Mouse (Mus musculus) forebrain, embryonic 13.5 days (tissue): ENCODE data around the gene Smad3. TPM values are rescaled to one million over a fixed set of nuclear protein-coding genes. Genes with fewer than 3 reads are reported as not detected.
A peak's percentile ranks its signal among the peaks of the same experiment; 100 is the strongest.

Experiments
- ATAC-seq: fragments of 200-750 bp; cut with Nextera tagmentation; 2 replicates; pipeline ENCODE4 v1.8.0; 2017
- H3K27ac ChIP-seq: fragments of 300-500 bp; sonication (generic); 2 replicates; pipeline ENCODE4 v1.5.1; 2015; ENCODE audit warnings: inconsistent platforms, mild to moderate bottlenecking, moderate library complexity
- H3K27me3 ChIP-seq: fragments of 300-500 bp; sonication (generic); 2 replicates; pipeline ENCODE4 v1.6.1; 2015; ENCODE audit warnings: mild to moderate bottlenecking, inconsistent platforms
- H3K36me3 ChIP-seq: fragments of 300-500 bp; sonication (generic); 2 replicates; pipeline ENCODE4 v1.6.1; 2015; ENCODE audit warnings: mild to moderate bottlenecking, inconsistent platforms; ENCODE audit not compliant: poor library complexity, severe bottlenecking
- H3K4me1 ChIP-seq: fragments of 300-500 bp; sonication (generic); 2 replicates; pipeline ENCODE4 v1.6.1; 2015; ENCODE audit warnings: inconsistent platforms
- H3K4me2 ChIP-seq: fragments of 300-500 bp; sonication (generic); 2 replicates; pipeline ENCODE4 v1.6.1; 2015; ENCODE audit warnings: inconsistent platforms, mild to moderate bottlenecking, moderate library complexity
- H3K4me3 ChIP-seq: fragments of 300-500 bp; sonication (generic); 2 replicates; pipeline ENCODE4 v1.5.1; 2015; ENCODE audit warnings: mild to moderate bottlenecking, inconsistent platforms
- H3K9ac ChIP-seq: fragments of 300-500 bp; sonication (generic); 2 replicates; pipeline ENCODE4 v1.6.1; 2015; ENCODE audit warnings: mild to moderate bottlenecking, inconsistent platforms
- H3K9me3 ChIP-seq: fragments of 300-500 bp; sonication (generic); replicated peaks from 2 replicates; pipeline ENCODE4 v1.6.1; 2016; ENCODE audit warnings: inconsistent platforms
- WGBS: fragments of 180-500 bp; shearing (Covaris S2); methylation state at CpG from one replicate; pipeline ENCODE4 v1.1.7; 2015; 5-methylcytosine and 5-hydroxymethylcytosine counted together
- polyA plus RNA-seq: library from polyadenylated mRNA; unstranded; fragments of >200 nt; fragmentation: Nextera tagmentation; extraction: Ambion mirVana; gene quantifications from 2 replicates; pipeline ENCODE4 v1.2.1, GENCODE M21; 2015

The Smad3 gene
- 9.9 and 10.7 TPM in 2 replicates for polyA plus RNA-seq

DNA sequence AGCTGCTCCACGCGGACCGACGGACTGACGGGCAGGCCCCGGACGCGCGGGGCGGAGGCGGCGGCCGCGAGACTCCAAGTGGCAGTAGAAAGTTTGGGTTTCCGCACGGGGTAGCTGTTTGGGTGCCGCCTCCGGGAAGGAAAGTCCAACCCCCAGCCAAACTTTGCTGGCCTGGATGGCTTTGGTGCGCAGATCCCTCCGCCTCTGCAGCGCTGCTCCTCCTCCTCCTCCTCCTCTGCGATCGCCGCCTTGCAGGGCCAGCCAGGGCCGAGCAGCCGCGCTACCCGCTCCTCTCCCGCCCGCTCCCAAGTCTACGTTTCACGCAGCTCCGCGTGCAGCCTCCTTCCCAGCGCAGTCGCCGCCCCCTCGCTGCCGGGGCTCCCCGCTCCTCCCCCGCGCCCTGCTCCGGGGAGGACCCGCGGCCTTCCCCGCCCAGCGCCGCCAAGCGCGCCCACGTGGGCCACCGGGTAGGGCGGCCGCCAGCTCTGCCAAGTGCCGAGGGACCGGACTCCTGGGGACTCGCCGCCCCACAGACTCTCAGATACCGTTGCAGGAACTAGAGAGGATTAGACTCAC, at the start of gene Smad3:
TSS of gene Smad3 (minus strand) at position 130 of the 576 bp plus-strand sequence.
- peak within 1 kb of the TSS; percentile 99 for H3K4me2 ChIP-seq
- peaks cover 5% of the 10 kb centered on the region for H3K27me3 ChIP-seq
- 0 out of 2 replicates have a peak, but pooled peaks cover 5% of the 10 kb centered on the region for H3K9me3 ChIP-seq
- peak within 1 kb of the TSS; percentile 91 for H3K27ac ChIP-seq
- H3K4me1 ChIP-seq = peaks cover 63% of the 10 kb centered on the region
- peak within 1 kb of the TSS; percentile 86 for H3K9ac ChIP-seq
- H3K36me3 ChIP-seq = no peaks in the 10 kb centered on the region
- peak within 1 kb of the TSS; percentile 73 for H3K4me3 ChIP-seq
- ATAC-seq = peak; percentile 91
- WGBS = under 1% methylated on average over 52 of the region's 59 CpGs

GRCm38 (mm10) chr9:63804847-63805246, 47.1 kb upstream of the Smad3 start:
- Histone ChIP-seq H3K27ac (no peak overlapping the region), H3K9ac (no peak overlapping the region), H3K4me1 (peaks cover 19% of the 10 kb centered on the region), H3K9me3 (no peaks in the 10 kb centered on the region), H3K4me2 (no peak overlapping the region), H3K36me3 (no peaks in the 10 kb centered on the region), H3K4me3 (no peak overlapping the region), H3K27me3 (no peaks in the 10 kb centered on the region)
- 46% methylated on average over 3 of the region's 3 CpGs for WGBS
- ATAC-seq = no peak

DNA sequence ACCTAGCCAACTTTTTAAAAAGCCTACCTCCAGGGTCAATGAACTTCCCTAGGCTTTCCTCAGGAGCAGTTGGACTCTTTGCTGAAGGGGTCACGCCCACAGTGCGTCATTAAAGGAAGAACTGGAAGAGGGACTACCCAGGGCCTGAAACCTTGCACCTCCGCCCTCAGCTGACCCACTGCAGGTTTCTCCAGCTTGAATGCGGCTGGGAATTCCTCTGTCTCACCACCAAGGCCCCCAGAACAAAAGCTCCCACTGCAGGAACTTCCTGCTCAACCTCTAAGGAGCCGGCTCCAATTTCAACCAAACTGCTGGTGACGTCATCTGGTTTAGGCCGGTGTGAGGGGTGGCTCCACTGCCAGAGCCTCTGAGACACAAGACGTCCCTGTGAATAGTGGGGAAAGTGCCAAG, 45.4 kb upstream of the Smad3 start:
- WGBS = 4% methylated on average over 8 of the region's 8 CpGs
- Histone ChIP-seq H3K4me2 (peak overlapping the region; percentile 28), H3K9me3 (no peaks in the 10 kb centered on the region), H3K9ac (no peak overlapping the region), H3K4me1 (peaks cover 19% of the 10 kb centered on the region), H3K4me3 (no peak overlapping the region), H3K27ac (0 out of 2 replicates have a peak overlapping the region, but pooled peaks have one; percentile 10), H3K36me3 (no peaks in the 10 kb centered on the region), H3K27me3 (no peaks in the 10 kb centered on the region)
- 0 out of 2 replicates have a peak, but pooled peaks have one; percentile 27 for ATAC-seq

GRCm38 (mm10) chr9:63802504-63802903, 44.7 kb upstream of the Smad3 start:
- H3K9ac ChIP-seq = no peak overlapping the region
- H3K4me2 ChIP-seq = no peak overlapping the region
- H3K27me3 ChIP-seq = no peaks in the 10 kb centered on the region
- no peaks in the 10 kb centered on the region for H3K36me3 ChIP-seq
- WGBS = 81% methylated on average over 7 of the region's 7 CpGs
- no peak overlapping the region for H3K4me3 ChIP-seq
- ATAC-seq = no peak
- H3K4me1 ChIP-seq = peaks cover 19% of the 10 kb centered on the region
- no peaks in the 10 kb centered on the region for H3K9me3 ChIP-seq
- H3K27ac ChIP-seq = no peak overlapping the region

- no peak for ATAC-seq
- H3K4me2 ChIP-seq = no peak overlapping the region
- 77% methylated on average over 5 of the region's 5 CpGs for WGBS
- H3K4me1 ChIP-seq = peaks cover 19% of the 10 kb centered on the region
- H3K27ac ChIP-seq = no peak overlapping the region
- no peaks in the 10 kb centered on the region for H3K9me3 ChIP-seq
- H3K36me3 ChIP-seq = no peaks in the 10 kb centered on the region
- no peak overlapping the region for H3K9ac ChIP-seq
- H3K4me3 ChIP-seq = no peak overlapping the region
- no peaks in the 10 kb centered on the region for H3K27me3 ChIP-seq
Measured at GRCm38 (mm10) chr9:63802080-63802479, 44.3 kb upstream of the Smad3 start.

DNA sequence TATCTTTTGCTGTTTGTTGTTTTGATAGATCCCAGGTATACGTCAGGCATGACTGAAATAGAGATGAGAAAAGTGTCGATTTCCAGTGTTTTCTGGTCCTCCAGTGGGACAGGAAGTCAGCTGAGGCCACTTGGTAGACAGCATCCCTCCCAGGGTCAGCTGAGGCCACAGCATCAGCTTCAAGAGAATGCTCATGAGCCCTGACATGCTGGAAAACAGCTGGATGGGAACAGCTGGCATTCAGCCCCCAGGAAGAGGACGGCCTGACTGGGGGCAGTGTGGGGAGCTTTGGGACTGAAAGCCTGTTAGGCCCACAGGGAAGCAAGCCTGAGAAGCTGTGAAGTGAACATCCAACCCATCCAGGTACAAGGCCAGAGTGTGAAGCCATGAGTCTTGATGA, 38.6 kb upstream of the Smad3 start:
- H3K4me3 ChIP-seq = no peak overlapping the region
- no peaks in the 10 kb centered on the region for H3K36me3 ChIP-seq
- no peak overlapping the region for H3K9ac ChIP-seq
- H3K9me3 ChIP-seq = no peaks in the 10 kb centered on the region
- no peak overlapping the region for H3K4me2 ChIP-seq
- no peaks in the 10 kb centered on the region for H3K4me1 ChIP-seq
- no peak overlapping the region for H3K27ac ChIP-seq
- ATAC-seq = no peak
- WGBS = 79% methylated on average over 3 of the region's 3 CpGs
- no peaks in the 10 kb centered on the region for H3K27me3 ChIP-seq

- no peak for ATAC-seq
- H3K27ac ChIP-seq = no peak overlapping the region
- no peak overlapping the region for H3K4me3 ChIP-seq
- no peak overlapping the region for H3K4me2 ChIP-seq
- 87% methylated on average over 10 of the region's 10 CpGs for WGBS
- no peaks in the 10 kb centered on the region for H3K9me3 ChIP-seq
- H3K27me3 ChIP-seq = no peaks in the 10 kb centered on the region
- H3K9ac ChIP-seq = no peak overlapping the region
- H3K4me1 ChIP-seq = 0 out of 2 replicates have a peak, but pooled peaks cover 4% of the 10 kb centered on the region
- no peaks in the 10 kb centered on the region for H3K36me3 ChIP-seq
Measured at GRCm38 (mm10) chr9:63793731-63794495, 36.1 kb upstream of the Smad3 start.

- ATAC-seq = no peak
- H3K4me3 ChIP-seq = no peak overlapping the region
- 83% methylated on average over 1 of the region's 1 CpGs for WGBS
Measured at GRCm38 (mm10) chr9:63791716-63792115, 33.9 kb upstream of the Smad3 start.

DNA sequence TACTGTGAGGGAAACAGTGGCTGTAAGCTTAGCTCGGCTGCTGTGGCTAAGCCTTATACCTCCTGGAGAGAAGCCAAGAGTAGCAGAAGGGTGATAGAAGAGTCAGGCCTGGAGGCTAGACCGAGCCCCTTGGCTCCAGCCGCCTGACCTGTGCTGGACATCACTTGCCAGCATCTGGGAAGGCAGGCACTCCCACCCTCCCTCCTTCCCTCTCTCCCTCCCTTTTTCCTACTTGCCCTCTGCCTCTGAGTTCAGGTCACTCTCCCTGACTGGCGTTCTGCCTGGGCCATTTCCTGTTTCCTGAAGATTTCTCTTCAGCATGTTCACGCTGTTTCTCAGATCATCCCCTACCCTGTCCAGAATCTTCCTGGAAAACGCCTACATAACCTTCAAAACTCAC, 33.5 kb upstream of the Smad3 start:
- Histone ChIP-seq H3K36me3 (no peaks in the 10 kb centered on the region), H3K4me3 (no peak overlapping the region), H3K4me1 (peaks cover 8% of the 10 kb centered on the region), H3K27me3 (peaks cover 3% of the 10 kb centered on the region; the same call in 1 of the 2 replicates), H3K9me3 (no peaks in the 10 kb centered on the region), H3K9ac (no peak overlapping the region), H3K4me2 (no peak overlapping the region), H3K27ac (no peak overlapping the region)
- ATAC-seq = no peak
- WGBS = 52% methylated on average over 6 of the region's 6 CpGs

More at GRCm38 (mm10) chr9:63791716-63792115, 33.9 kb upstream of the Smad3 start:
- H3K9me3 ChIP-seq = no peaks in the 10 kb centered on the region
- peaks cover 4% of the 10 kb centered on the region; the same call in 1 of the 2 replicates for H3K4me1 ChIP-seq
- no peak overlapping the region for H3K4me2 ChIP-seq
- no peak overlapping the region for H3K9ac ChIP-seq
- H3K27ac ChIP-seq = no peak overlapping the region
- H3K27me3 ChIP-seq = peaks cover 3% of the 10 kb centered on the region; the same call in 1 of the 2 replicates
- H3K36me3 ChIP-seq = no peaks in the 10 kb centered on the region

DNA sequence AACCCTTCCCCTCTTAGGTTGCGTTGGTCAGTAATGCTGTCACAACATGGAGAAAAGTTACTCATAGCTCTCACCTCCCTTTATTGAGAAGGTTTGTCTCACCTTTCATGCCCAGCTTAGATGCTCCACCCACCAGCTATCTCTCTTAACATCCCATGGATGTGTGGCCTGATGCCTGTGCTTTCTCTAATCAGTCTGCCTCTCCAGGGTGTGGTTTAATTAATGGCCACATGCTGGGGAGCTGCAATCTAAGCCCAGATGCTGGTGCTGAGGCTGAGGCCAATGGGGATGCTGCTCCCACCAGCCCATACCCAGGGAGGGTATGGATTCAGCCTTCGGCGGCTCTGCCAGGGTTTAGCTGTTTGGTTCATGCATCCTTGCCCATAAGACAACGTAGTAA, 32.4 kb upstream of the Smad3 start:
- Histone ChIP-seq H3K27ac (no peak overlapping the region), H3K36me3 (no peaks in the 10 kb centered on the region), H3K4me1 (peaks cover 15% of the 10 kb centered on the region), H3K4me2 (no peak overlapping the region), H3K9ac (no peak overlapping the region), H3K27me3 (peaks cover 3% of the 10 kb centered on the region; the same call in 1 of the 2 replicates), H3K9me3 (no peaks in the 10 kb centered on the region), H3K4me3 (no peak overlapping the region)
- WGBS = 87% methylated on average over 4 of the region's 4 CpGs
- no peak for ATAC-seq

DNA sequence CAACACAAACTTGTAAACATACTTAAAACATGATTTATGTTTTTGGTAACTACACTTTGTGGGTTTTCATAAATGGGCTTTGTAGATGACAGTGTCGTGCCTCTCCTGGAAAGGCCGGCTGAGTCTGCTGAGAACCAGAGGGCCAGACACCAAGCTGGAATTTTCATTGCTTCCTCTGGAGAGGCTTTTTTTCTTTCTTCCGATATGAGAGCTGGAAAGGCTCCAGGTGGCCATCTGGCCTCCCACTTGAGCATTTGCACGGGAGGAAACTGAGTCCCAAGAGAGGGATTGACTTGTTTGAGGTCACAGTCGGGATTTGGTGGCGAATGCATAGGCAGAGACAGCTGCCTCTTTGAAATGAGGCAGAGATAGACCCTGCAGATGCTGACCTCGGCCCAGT, 31.6 kb upstream of the Smad3 start:
- H3K27ac ChIP-seq = no peak overlapping the region
- WGBS = 74% methylated on average over 7 of the region's 7 CpGs
- no peak overlapping the region for H3K9ac ChIP-seq
- H3K4me1 ChIP-seq = peaks cover 15% of the 10 kb centered on the region
- H3K4me3 ChIP-seq = no peak overlapping the region
- no peak for ATAC-seq
- H3K9me3 ChIP-seq = no peaks in the 10 kb centered on the region
- peaks cover 3% of the 10 kb centered on the region; the same call in 1 of the 2 replicates for H3K27me3 ChIP-seq
- H3K4me2 ChIP-seq = no peak overlapping the region
- H3K36me3 ChIP-seq = no peaks in the 10 kb centered on the region

DNA sequence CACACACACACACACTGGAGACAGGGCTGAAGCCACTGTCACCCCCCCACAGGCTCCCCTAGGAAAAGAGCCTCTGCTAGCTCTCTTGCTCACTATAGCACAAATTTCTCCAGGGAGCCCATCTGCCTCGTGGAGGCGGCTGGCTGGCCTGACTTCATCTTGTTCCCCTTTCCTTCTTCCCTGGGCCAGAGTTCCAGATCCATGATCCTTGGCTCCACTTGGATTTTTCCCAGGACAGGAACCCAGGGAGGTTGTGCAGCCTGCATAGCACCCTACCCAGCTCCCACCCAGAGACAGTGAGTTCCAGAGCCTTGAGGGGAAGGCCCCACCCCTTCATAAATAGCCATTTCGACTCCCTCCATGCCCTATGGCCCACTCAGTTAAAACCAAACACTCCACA, 29.8 kb upstream of the Smad3 start:
- Histone ChIP-seq H3K4me1 (peaks cover 20% of the 10 kb centered on the region), H3K4me2 (no peak overlapping the region), H3K9ac (no peak overlapping the region), H3K4me3 (no peak overlapping the region), H3K27ac (no peak overlapping the region), H3K27me3 (peaks cover 3% of the 10 kb centered on the region; the same call in 1 of the 2 replicates), H3K9me3 (no peaks in the 10 kb centered on the region), H3K36me3 (no peaks in the 10 kb centered on the region)
- WGBS = 65% methylated on average over 3 of the region's 3 CpGs
- ATAC-seq = no peak
